Mouse (Mus musculus) spleen, postnatal 14 days (tissue): Measurements from ENCODE around the gene Tada1.

Experiments
- DNase-seq, 2 experiments: peaks; one replicate each; pipeline ENCODE4 v3.0.0; 2021 to 2022; ENCODE audit warnings: low spot score in 2 of 2

Tada1 gene

DNA sequence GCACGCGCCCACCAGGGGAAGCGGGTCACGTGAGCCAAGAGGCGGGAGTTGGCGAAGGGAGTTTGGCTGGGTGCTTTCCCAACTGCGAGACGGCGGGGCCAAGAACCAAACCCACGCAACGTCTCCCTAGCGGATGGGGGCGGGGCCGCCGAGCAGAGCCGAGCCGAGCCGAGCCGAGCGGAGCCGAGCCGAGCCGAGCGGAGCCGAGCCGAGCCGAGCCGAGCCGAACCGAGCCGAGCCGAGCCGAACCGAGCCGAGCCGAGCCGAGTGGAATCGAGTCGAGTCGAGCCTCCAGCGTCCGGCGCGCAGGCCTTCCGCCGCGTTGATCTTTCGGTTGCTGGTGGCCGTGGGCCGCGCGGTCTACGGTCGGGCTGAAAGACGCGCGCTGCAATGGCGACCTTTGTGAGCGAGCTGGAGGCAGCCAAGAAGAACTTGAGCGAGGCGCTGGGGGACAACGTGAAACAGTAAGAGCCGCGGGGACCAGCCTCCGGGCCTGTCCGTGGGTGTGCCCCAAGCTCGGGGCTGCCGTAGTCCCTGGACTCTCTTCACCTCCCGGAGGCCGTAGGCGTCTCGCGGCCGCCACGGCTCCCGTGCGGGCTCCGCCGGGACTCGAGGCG, at the start of gene Tada1:
Tada1 (plus strand) TSS at position 85 of the 617 bp plus-strand sequence.
- peak; percentile 83 to 85 for DNase-seq

DNA sequence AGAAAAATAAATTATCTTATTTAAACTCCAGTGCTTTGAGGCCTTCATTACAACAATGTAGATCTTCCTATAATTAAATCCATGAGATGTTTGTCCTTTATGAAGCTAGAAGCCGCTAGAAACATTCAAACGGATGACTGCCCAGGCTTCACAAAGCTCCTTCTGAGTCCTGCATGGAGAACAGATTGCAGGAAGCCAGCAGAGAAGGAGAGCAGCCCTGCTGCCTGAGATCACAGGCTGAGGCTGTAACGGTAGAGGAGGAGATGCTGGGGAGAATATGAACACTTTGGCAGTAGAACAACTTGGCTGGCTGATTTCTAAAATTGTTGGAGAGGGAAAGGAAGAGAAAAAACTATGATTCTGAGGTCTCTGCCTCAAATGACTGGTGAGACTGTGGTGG, 48.1 kb upstream of the Tada1 start:
- no peak for DNase-seq

DNA sequence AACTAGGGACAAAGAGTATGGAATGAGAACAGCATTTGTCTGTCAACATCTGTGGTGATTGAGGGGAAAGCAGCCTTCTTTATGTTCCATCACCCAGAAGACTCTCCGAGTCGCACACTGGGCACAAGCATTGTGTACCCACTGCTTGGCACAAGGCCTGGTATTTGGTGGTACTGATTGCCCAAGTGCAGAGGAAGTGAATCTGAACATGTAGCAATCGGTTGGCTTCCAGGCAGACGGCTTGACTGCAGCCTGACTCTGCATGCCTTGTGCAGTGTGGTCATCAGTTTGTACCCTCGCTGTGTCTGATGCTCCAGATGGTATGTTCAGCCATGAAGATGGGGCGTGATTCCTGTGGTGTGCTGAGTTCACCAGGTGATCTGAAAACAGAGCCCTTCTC, 39.8 kb upstream of the Tada1 start:
- DNase-seq, result no peak

DNA sequence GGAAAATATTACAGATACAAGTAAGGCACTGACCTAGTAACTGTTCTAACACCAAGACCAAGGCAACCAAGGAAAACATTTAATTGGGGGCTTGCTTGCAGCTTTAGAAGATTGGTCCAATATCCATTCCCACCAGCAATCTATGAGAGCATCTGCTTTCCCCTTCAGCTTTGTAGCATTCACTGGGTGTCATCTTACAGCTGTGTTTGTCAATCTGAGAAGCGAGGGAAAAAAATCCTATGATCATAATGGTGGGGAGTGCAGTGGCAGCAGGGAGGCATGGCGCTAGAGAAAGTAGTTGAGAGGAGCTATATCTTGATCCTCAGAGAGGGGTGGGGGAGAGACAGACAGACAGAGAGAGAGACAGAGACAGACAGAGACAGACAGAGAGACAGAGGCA, 36.8 kb upstream of the Tada1 start:
- no peak for DNase-seq

DNA sequence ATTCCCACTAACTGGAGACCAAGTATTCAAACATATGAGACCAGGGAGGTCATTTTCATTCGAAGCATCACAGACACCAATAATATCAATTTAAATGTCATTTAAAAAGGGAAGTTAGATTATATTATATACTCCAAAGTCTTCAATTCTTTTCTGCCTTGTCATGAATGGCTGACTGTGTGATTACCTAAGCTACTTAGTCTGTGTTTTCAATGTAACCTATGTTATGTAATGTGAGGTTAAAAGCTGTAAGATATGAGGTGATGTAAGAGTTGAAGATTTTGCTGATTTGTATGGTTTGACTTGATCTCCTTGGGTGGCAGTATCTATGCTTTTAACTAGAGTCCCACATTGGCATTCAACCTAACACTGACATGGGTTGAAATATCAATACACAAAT, 36.4 kb upstream of the Tada1 start:
- no peak for DNase-seq

DNA sequence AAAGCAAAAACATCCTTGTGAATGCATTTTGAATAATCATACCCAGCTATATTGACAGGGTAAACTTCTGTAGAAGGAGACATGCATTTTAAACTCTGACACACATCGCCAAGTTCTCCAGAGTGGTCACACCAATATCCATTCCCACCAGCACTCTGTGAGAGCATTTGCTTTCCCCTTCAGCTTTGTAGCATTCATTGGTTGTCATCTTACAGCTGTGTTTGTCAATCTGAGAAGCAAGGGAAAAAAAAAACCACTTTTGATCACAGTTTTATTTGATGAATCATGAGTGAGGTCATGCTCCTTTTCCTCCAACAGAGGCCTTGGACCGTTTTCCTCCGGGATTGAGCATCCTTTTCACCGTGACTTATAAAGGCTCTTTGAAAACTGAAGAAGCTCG, 35.3 kb upstream of the Tada1 start:
- DNase-seq, result no peak

DNA sequence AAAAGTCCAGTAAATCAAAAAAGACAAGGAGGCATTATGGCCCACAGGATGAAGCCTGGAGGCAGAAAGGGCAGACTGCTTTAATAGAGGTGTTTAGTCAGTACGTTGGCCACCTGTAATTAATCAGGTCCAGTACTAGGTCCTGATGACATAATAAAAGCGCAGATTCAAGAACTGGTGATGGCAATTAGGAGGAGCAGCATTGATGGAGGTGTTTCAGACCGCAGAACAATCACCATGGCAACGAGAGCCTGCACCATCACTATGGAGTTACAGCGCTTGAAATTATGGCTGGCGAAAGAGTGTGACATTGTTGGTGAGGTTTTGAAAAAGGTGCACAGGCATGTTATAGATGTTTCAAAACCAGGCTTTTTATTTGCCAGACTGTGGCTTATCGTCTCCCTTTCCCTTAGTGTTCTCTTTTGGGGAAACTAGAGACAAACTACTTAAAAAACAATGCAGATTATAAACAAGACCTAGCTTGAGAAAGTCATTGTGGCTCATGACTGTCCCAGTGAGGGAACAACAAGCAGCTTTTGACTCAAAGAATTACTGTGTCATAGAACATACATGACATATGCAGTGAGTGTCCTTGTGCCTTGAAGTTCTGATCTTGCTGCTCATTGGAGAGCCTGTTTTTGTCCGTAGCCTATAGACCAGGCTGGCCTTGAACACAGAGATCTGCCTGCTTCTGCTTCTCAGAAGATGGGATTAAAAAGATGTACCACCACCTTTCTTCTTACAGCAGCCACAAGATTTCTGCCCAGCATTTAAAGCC, 34.4 kb upstream of the Tada1 start:
- no peak for DNase-seq

DNA sequence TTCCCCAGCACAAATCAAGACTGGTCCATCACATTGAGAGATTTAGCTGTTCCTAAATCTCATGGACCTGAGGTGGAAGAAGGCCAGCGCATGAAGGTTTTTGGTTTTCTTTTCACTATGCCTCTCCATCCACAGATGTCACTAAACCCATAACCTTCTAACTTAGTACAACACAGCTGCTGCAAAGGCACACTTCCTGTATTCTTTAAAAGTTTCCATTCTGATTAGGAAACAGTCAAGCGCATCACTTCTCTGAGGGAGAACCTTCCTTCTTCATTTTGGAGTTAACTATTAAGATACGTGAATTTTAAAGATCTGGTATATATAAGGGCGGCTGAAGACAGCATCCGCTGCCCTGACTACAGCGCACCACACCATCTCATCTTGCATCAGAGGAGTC, 33.3 kb upstream of the Tada1 start:
- DNase-seq, result no peak

DNA sequence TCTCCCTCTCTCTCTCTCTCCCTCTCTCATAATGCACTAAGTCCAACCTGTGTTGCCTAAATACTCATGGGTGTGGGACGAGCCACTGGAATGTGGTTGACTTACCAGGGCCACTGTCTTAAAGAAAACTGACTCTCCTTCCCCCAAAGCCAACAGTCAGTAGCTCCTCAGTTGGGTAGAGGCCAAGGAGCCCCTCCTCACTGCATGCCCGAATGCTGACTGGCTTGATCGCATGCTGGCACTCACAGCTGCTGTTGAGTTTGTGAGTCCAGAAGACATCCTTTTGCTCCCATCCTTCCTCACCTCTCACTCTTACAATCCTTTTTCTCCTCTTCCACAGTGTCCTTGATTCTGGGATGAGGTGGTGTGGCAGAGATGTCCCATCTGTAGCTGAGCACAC, 32.0 kb upstream of the Tada1 start:
- DNase-seq, result no peak

DNA sequence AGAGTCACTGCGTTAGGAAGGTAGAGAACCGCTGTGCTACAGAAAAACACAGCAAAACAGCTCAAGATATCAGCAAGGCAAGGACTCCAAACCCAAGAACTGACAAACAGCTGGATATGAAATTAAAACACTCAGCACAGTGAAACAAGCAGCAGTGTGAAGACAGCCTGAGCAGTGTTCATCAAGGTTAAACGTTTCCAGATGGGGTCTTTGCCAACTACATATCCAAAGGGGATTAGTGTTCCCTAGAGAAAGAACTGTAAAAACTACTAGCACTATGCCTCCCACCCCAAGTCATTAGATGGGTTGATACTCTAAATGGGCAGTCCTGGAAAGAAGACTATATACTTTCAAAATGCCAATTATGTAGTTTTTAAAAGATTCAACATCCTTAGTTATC, 29.6 kb upstream of the Tada1 start:
- no peak for DNase-seq

DNA sequence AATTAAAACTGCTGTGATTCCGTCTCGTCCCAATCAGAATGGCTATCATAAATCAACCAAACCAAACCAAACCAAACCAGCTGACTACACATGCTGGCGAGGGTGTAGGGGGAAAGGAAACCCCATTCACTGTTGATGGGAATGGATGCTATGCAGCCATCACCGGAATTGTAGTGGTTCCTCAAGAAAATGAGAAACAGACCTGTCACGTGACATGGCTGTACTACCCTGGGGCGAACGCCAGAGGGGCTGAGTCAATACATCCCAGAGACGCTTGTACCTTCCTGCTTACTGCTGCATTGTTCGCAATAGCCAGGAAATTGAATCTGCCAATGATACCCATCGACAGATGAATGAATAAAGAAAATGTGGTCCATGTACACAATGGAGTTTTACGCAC, 29.1 kb upstream of the Tada1 start:
- DNase-seq, result no peak

DNA sequence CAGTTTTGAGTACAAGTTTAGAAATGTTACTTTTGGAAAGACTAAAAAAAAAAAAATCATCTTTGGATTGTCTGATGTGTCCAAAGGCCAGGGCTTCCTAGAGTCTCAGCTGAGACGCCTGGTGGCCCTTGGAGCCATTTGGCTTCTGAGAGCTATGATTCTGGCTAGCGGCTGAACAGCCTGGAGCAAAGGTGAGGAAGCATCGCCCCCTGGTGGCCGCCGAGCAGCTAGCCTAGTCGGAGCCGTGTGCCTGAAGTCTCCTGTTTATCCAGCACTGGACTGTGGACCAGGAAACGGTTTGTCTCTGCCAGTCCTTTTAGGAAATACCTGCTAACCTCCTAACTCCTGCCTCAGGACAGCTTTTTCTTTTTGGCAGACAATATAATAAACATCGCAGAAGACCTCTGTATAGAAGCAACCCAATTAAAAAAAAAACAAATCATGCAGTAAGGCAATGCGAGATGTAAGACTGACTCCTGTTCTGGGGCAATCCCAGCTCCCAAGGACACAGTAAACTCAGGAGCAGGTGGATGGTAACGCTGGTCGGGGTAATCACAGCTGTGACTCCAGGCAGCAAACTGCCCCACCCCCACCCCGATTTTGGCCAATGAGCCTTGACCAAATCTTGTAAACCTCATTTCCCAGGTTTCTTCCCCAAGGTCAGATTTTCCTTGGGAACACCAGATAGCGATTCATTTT, 18.6 kb upstream of the Tada1 start:
- DNase-seq, result peak; percentile 55 to 72

DNA sequence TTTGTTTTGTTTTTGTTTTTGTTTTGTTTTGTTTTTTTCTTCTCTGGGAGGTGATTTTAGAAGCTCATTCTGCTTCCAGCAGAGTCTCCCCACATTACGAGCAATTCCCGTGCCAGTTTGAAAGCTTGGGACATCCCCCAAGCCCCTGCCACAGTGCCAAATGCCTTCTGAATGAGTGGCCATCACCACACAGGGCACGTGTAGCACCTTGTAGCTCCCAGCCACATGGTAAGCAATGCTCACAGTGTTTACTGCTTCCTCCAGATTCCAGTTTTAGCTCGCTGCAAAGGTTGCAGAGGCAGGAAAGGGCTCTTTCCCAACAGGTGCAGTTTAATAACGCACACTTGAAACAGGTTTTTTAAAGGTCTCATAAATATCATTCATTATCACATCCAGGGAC, 18.0 kb upstream of the Tada1 start:
- no peak for DNase-seq

DNA sequence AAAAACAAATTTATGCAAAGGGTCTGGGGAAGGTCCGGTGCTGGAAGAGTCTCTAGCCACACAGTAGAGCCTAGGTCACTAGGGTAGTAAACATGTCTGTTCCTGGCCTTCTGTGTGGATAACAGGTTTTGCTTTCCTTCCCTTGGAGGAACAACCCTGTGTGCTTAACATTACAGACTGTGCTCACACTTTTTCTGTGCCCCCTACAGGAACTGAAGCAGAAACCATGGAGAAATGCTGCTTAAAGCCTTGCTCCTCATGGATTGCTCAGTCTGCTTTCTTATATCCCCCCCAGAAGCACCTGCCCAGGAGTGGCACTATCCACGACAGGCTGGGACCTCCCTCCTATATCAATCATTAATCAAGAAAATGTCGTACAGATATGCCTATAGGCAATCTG, 17.1 kb upstream of the Tada1 start:
- no peak for DNase-seq

DNA sequence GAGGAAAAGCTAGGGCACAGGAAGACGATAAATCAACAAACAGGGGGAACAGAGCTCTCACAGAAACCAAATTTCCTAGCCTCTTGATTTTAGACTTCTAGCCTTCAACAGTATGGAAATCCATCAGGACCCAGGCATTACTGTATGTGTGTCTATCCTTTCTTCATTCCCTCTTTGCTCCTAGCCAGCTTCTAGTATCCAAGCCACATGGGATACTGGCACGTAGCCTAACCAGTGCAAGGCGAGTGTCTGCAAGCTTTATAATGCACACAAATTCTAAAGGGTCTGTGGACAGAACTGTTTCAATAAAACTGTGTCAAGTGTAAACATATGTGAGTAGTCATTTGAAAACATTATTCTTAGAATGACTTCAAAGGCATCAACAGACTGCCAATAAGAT, 16.2 kb upstream of the Tada1 start:
- no peak for DNase-seq

DNA sequence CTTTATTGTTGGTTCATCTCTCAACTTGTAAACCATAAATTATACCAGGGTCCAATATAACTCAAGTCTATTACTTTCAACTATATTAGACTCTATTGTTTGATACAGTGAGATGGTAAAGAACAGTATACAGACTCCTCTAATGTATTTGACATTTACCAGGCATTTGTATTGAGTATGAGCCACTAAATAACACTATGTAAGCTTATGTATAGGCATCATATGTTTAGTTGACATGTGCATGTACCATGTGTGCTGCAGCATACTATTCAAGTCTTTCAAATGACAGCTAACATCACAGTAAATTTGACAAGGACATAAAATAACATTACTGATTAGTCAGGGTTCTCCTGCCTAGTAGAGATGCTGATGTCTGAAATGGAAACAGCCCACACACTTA, 15.8 kb upstream of the Tada1 start:
- DNase-seq, result no peak

DNA sequence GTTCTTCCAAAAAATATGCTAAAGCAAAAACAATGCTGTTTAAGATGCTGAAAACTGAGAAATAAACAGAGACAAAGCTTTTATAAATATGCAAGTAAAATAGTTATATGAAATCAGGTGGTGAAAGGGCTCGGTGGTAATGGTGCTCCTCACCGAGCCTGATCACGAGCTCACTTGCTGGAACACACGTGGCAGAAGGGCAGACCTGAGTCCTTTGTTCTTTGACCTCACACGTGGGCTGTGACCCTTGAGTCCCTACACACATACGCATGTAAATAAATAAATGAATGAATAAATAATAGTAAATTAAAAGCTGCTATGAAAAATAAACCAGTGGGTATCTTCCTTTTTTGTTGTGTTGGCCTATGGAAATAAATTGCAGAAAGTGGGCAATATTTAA, 1.7 kb upstream of the Tada1 start:
- DNase-seq, result no peak

DNA sequence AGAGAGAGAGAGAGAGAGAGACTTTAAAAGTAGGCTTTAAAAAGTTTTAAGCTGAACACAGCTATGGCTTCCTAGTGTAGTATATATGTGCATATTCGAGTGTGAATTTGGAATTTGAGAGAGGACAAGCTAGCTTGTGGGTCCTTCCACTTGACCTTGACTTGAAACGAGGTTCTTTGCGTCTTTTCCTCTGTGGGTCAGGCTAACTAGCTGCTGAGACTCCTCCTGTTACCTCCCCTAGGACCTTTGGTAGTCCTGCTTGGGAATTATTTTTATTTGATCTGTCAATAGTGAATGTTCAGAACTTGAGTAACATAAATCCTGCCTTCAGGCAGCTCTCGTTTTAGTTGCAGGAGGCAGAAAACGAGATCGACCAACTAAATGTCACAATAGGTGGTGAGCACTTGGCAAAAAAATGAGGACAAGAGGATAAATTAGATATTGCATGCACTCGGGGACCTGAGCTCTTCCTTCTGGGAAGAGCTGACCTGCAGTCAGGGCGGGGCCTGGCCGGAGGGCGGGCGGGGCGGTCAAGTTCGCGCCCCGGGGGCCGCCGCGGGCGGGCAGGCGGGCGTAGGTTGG, 375 bp upstream of the Tada1 start:
- no peak for DNase-seq

DNA sequence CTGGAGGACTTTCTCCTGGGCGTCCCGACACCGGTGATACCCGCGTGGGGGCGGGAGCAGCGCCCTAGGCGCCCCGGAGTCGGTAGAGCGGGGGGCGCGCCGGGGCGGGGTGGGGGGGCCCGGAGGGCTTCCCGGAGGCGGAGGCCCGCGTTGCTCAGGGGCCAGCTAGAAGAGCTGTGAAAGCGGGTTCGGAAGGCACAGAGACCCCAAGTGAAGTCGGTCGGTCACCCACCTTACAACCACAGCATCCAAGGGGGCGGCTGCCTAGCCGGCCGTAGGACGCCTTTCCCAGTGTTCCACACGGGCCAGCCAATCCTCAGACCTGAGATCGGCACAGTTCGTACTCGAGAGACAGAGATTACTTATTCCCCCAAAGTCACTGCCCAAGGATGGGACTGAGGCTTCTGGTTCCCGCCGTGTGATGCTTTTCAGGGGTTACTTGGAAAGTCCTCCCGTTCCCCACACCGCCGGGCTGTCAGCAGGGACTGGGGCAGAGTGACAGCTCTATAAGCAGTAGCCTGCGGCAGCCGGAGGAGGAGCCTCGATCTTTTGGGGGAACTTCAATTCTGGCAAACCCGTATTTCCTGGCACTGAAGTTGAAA, 834 bp downstream of the Tada1 start:
- DNase-seq, result peak; percentile 46 to 51

DNA sequence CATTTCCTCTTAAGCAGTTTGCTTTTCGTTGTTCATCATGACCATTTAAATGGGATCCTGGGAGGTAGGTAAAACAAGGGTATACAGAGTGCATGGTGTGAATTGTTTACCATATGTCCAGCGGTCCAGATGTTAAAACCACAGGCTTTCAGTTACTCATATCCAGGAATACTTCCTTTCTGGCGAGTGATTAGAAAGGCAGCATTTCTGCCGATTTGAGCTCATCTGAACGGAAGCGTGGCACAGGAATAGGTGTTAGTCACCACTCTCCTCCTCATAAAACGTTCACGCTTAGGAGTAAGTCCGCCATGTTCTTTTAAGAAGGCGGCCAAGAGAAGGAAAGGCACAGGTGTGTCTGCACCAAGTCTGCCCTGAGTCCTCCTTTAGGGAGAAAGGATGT, 2.4 kb downstream of the Tada1 start:
- no peak for DNase-seq

DNA sequence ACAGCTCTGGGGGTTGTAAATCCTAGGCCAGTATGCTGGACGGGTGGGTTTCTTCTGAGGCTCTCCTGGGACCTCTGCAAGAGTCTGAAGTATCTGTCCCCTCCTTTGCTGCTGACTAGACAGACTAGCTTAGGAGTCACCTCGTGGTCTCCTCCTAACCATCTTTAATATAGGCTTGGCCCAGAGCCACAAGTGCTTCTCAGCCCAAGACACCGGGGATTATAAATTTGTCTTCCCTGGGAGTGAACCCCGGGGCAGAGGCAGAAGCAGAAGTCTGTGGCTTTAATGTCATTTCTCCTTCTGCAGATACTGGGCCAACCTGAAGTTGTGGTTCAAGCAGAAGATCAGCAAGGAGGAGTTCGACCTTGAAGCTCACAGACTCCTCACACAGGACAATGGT, 2.9 kb downstream of the Tada1 start:
- DNase-seq, result no peak

DNA sequence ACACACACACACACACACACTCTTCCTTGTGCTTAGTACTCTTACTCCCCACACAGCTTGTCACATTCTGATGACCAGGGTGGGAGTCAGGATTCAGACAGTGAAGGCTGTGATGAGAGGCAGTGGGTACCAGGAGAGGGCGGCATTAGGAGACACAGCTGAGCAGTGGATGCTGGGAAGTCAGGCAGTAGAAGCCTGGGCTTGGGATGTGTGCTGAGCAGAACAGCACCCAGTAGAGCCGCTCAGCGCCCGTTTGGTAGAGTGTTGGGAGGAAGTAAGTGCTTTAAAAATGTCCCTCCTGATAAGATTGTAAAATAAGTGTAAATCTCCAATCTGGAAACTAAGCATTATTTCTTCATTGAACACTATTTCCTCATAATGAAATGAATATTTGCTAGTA, 3.7 kb downstream of the Tada1 start:
- DNase-seq, result no peak
